Mouse (Mus musculus): ENCODE measurements around the gene E330017A01Rik. TPM values are rescaled to one million over a fixed set of nuclear protein-coding genes. Genes with fewer than 3 reads are reported as not detected.

E330017A01Rik gene
- total and polyA plus RNA-seq, 2 experiments from 2014 or later: not detected

DNA sequence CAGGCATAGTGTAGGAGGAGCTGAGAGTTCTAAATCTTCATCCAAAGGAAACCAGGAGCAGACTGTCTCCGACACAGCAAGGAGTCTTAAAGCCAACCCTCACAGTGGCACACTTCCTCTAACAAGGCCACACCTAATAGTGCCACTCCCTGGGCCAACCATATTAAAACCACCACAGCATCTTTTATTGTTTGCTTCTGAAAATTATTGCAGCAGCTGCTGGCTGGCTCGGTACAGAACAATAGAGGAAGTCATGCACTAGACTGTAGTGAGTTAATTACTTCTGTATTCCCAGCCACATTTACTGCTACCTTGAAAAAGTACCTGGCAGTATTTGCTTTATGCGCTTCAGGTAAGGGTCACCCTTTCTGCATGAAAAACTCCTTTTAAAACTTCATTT lies 25.6 kb downstream of the E330017A01Rik start:
- H3K36me3 ChIP-seq (replicated peaks; ENCODE audit: control insufficient read depth, insufficient read depth, low read length): no peaks in the 10 kb centered on the region
- H3K9ac ChIP-seq (replicated peaks; ENCODE audit: low read depth, low read length): no peak overlapping the region
- TF ChIP-seq CTCF (IDR thresholded peaks at IDR 0.05; ENCODE audit: low read depth) (no peak), EP300 (IDR thresholded peaks at IDR 0.05; ENCODE audit: low read depth) (no peak)
- H3K4me1 ChIP-seq (ENCODE audit: control insufficient read depth, insufficient read depth): no peaks in the 10 kb centered on the region
- no peak overlapping the region for H3K4me2 ChIP-seq (ENCODE audit: low read depth, low read length)
- no peak overlapping the region for H3K4me3 ChIP-seq (ENCODE audit: low read depth, low read length)
- H3K9me3 ChIP-seq (replicated peaks; ENCODE audit: control insufficient read depth, low read length): no peaks in the 10 kb centered on the region
- DNase-seq (ENCODE audit: low spot score): no peak
- no peaks in the 10 kb centered on the region for H3K27me3 ChIP-seq (ENCODE audit: control insufficient read depth, insufficient read depth, low read length)
- no peak overlapping the region for H3K27ac ChIP-seq (ENCODE audit: low read depth)
- no peak for ATAC-seq (ENCODE audit: insufficient read depth, low read depth)
- WGBS: 79% methylated on average over 3 of the region's 3 CpGs

DNA sequence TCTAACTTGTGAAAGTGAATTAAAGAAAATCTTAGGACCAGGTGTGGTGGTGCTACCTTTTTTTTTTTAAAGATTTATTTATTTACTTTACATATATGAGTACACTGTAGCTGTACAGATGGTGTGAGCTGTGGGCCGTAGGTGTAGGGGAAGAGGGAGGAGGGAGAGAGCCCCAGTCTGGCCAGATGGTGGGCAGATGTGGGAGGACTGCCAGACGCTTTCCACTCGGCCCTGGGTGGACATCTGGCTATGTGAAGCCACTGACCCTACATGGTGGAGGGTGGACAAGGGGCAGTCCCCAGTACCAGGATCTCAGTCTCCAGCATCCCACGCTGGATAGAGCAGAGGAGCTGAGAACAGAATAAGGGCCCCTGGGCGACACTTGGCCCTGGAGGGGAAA lies 31.4 kb downstream of the E330017A01Rik start:
- H3K9ac ChIP-seq (replicated peaks; ENCODE audit: low read depth, low read length): no peak overlapping the region
- no peaks in the 10 kb centered on the region for H3K4me1 ChIP-seq (ENCODE audit: control insufficient read depth, insufficient read depth)
- no peak overlapping the region for H3K4me3 ChIP-seq (ENCODE audit: low read depth, low read length)
- 62% methylated on average over 5 of the region's 5 CpGs for WGBS
- ATAC-seq (ENCODE audit: insufficient read depth, low read depth): no peak
- DNase-seq (ENCODE audit: low spot score): no peak
- no peaks in the 10 kb centered on the region for H3K36me3 ChIP-seq (replicated peaks; ENCODE audit: control insufficient read depth, insufficient read depth, low read length)
- H3K4me2 ChIP-seq (ENCODE audit: low read depth, low read length): no peak overlapping the region
- no peak for TF ChIP-seq EP300 (IDR thresholded peaks at IDR 0.05; ENCODE audit: low read depth)
- TF ChIP-seq CTCF (IDR thresholded peaks at IDR 0.05; ENCODE audit: low read depth): no peak
- no peaks in the 10 kb centered on the region for H3K27me3 ChIP-seq (ENCODE audit: control insufficient read depth, insufficient read depth, low read length)
- no peaks in the 10 kb centered on the region for H3K9me3 ChIP-seq (replicated peaks; ENCODE audit: control insufficient read depth, low read length)
- H3K27ac ChIP-seq (ENCODE audit: low read depth): no peak overlapping the region

DNA sequence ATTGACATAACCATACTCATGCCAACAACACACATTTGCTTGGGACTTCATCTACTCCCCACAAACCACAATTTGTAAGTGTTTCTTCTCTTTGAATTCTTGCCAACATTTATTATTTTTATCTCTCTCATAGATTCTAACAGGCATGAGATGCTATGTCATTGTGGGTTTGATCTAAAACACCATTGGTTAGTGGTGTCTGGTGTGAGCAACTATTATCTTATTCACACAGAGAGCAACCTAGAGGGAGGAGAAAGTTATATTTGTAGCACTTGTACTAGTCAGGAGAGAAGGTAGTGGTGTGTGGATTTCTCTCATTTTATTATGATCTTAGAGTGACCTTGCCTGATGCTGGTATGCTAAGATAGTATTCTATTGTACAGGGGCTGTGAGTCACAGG lies 33.9 kb downstream of the E330017A01Rik start:
- ATAC-seq (ENCODE audit: insufficient read depth, low read depth) (no peak), DNase-seq (ENCODE audit: low spot score) (no peak)
- Histone ChIP-seq H3K9ac (replicated peaks; ENCODE audit: low read depth, low read length) (no peak overlapping the region), H3K27ac (ENCODE audit: low read depth) (no peak overlapping the region), H3K36me3 (replicated peaks; ENCODE audit: control insufficient read depth, insufficient read depth, low read length) (no peaks in the 10 kb centered on the region), H3K4me3 (ENCODE audit: low read depth, low read length) (no peak overlapping the region), H3K9me3 (replicated peaks; ENCODE audit: control insufficient read depth, low read length) (no peaks in the 10 kb centered on the region), H3K4me1 (ENCODE audit: control insufficient read depth, insufficient read depth) (no peaks in the 10 kb centered on the region), H3K27me3 (ENCODE audit: control insufficient read depth, insufficient read depth, low read length) (no peaks in the 10 kb centered on the region), H3K4me2 (ENCODE audit: low read depth, low read length) (no peak overlapping the region)
- TF ChIP-seq CTCF (IDR thresholded peaks at IDR 0.05; ENCODE audit: low read depth): no peak
- TF ChIP-seq EP300 (IDR thresholded peaks at IDR 0.05; ENCODE audit: low read depth): no peak

DNA sequence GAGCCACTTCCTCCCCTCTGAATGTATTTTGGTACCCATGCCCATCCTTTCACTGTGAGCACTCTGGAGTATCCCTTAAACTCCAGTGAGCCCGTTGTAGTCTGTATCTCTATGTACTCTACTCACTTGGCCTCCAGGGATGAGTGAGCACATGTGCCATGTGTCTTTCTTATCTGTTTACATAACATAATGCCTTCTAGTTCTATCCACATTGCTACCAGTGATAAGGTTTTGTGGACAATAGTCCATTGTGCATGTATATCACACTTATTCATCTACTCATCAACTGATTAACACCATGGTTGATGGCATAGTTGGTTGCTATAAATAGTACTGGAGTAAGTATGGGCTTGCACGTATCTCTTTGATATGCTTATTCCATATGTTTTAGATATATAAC lies 34.7 kb downstream of the E330017A01Rik start:
- no peaks in the 10 kb centered on the region for H3K36me3 ChIP-seq (replicated peaks; ENCODE audit: control insufficient read depth, insufficient read depth, low read length)
- TF ChIP-seq EP300 (IDR thresholded peaks at IDR 0.05; ENCODE audit: low read depth) (no peak), CTCF (IDR thresholded peaks at IDR 0.05; ENCODE audit: low read depth) (no peak)
- H3K9me3 ChIP-seq (replicated peaks; ENCODE audit: control insufficient read depth, low read length): no peaks in the 10 kb centered on the region
- no peaks in the 10 kb centered on the region for H3K4me1 ChIP-seq (ENCODE audit: control insufficient read depth, insufficient read depth)
- 51% methylated on average over 2 of the region's 2 CpGs for WGBS
- no peak overlapping the region for H3K4me2 ChIP-seq (ENCODE audit: low read depth, low read length)
- no peak for DNase-seq (ENCODE audit: low spot score)
- H3K9ac ChIP-seq (replicated peaks; ENCODE audit: low read depth, low read length): no peak overlapping the region
- no peak overlapping the region for H3K27ac ChIP-seq (ENCODE audit: low read depth)
- no peaks in the 10 kb centered on the region for H3K27me3 ChIP-seq (ENCODE audit: control insufficient read depth, insufficient read depth, low read length)
- H3K4me3 ChIP-seq (ENCODE audit: low read depth, low read length): no peak overlapping the region
- ATAC-seq (ENCODE audit: insufficient read depth, low read depth): no peak

DNA sequence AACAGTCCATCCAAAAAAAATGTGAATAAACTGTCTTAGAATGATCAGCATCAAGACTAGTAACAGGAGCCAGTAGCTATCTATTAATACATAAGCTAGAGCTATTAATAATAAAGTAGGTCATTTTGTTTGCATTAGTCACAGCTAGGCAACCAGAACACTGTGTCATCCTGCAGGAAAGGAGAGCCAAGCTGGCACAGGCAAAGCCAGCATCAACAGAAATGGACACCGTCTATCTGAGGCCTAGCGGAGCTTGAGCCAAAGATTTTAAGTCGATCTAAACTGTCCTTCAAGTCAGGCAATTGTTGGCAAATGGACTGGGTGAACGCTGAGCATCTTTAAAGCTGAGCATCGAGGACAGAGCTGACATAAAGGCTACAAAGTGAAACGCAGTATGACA lies 37.7 kb downstream of the E330017A01Rik start:
- ATAC-seq (ENCODE audit: insufficient read depth, low read depth): no peak
- Histone ChIP-seq H3K4me3 (ENCODE audit: low read depth, low read length) (no peak overlapping the region), H3K36me3 (replicated peaks; ENCODE audit: control insufficient read depth, insufficient read depth, low read length) (no peaks in the 10 kb centered on the region), H3K9ac (replicated peaks; ENCODE audit: low read depth, low read length) (no peak overlapping the region), H3K4me2 (ENCODE audit: low read depth, low read length) (no peak overlapping the region), H3K4me1 (ENCODE audit: control insufficient read depth, insufficient read depth) (no peaks in the 10 kb centered on the region), H3K9me3 (replicated peaks; ENCODE audit: control insufficient read depth, low read length) (no peaks in the 10 kb centered on the region), H3K27me3 (ENCODE audit: control insufficient read depth, insufficient read depth, low read length) (no peaks in the 10 kb centered on the region), H3K27ac (ENCODE audit: low read depth) (no peak overlapping the region)
- DNase-seq (ENCODE audit: low spot score): no peak
- WGBS: 79% methylated on average over 6 of the region's 6 CpGs
- TF ChIP-seq EP300 (IDR thresholded peaks at IDR 0.05; ENCODE audit: low read depth): no peak
- no peak for TF ChIP-seq CTCF (IDR thresholded peaks at IDR 0.05; ENCODE audit: low read depth)

DNA sequence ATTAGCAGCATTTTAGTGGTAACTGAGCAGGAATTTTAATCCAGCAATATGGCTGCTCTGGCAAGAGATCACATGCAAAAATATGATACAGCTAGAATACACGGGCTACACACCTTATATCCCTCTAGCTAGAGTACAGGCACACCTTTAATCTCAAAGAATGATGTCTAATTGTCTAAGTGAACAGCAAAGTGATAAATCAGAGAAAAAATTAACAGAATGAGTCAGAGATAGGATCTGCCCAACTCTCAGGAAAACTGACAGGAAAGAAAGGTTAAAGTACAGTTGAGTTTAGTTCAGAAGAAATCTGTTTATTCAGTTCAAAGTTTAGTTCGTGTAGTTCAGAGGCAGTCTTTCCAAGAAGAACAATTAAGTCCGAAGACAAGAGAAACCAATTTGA lies 47.2 kb downstream of the E330017A01Rik start:
- Histone ChIP-seq H3K27me3 (ENCODE audit: control insufficient read depth, insufficient read depth, low read length) (no peaks in the 10 kb centered on the region), H3K9ac (replicated peaks; ENCODE audit: low read depth, low read length) (no peak overlapping the region), H3K4me1 (ENCODE audit: control insufficient read depth, insufficient read depth) (no peaks in the 10 kb centered on the region), H3K36me3 (replicated peaks; ENCODE audit: control insufficient read depth, insufficient read depth, low read length) (no peaks in the 10 kb centered on the region), H3K4me3 (ENCODE audit: low read depth, low read length) (no peak overlapping the region), H3K4me2 (ENCODE audit: low read depth, low read length) (no peak overlapping the region), H3K9me3 (replicated peaks; ENCODE audit: control insufficient read depth, low read length) (0 out of 2 replicates have a peak, but pooled peaks cover 5% of the 10 kb centered on the region), H3K27ac (ENCODE audit: low read depth) (no peak overlapping the region)
- DNase-seq (ENCODE audit: low spot score): no peak
- no peak for ATAC-seq (ENCODE audit: insufficient read depth, low read depth)
- 73% methylated on average over 3 of the region's 3 CpGs for WGBS
- TF ChIP-seq CTCF (IDR thresholded peaks at IDR 0.05; ENCODE audit: low read depth): no peak
